Mouse (Mus musculus) urinary bladder, postnatal 4 days (tissue): ENCODE measurements around the gene 1700025F22Rik.
"Not testable (repeated sequence)": the region's sequence is repeated elsewhere in the genome, so short reads cannot be mapped to it uniquely, and the experiment has no call there.

Source experiments
- DNase-seq, 2 experiments: peaks; one replicate each; pipeline ENCODE4 v3.0.0; 2021 to 2022; ENCODE audit warnings: low spot score in 2 of 2

1700025F22Rik gene

DNA sequence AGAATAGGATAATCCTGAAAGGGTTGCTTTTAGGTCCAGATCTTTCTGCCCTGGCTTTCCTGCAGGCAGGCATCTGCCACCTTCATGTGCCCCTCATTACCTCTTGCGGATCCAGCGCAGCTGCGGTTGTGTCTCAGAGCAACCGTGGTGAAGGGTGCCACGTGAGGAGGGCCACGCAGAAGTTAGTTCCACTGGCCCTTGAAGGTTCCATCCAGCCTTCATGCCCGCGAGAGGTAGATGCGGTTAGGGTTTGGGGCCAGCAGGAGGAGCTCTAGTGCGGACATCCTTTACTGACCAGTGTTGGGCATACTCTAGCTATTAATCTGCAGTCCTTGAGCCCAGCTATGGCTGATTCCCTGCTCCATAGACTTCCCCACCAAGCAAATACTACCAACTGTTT, at the start of gene 1700025F22Rik:
Gene 1700025F22Rik, minus strand, starts transcription at position 149 of the 400 bp plus-strand sequence.
- no peak for DNase-seq

GRCm38 (mm10) chr19:11196546-11196945, 31.4 kb upstream of the 1700025F22Rik start, which contains the start of gene Ms4a13:
Gene Ms4a13 (minus strand): TSS chr19:11196737.
- no peak for DNase-seq

GRCm38 (mm10) chr19:11192552-11192951, 27.4 kb upstream of the 1700025F22Rik start:
- DNase-seq: no peak

DNA sequence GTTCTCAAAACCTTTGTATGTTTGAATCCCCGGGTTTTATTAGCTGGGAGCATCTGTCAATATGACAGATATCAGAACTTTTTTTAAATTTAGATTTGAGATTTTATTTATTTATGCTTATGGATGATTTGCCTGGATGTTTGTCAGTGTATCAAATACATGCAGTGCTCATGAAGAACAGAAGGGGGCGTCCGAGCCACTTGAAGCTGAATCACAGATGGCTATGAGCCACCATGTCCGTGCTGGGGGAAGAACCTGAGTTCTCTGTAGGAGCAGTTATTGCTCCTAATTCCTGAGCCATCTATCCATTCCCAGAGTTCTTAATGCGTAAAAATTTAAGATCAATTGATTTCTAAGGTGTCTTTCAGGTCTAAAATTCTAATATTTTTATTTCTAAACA, 19.0 kb upstream of the 1700025F22Rik start:
- no peak for DNase-seq

DNA sequence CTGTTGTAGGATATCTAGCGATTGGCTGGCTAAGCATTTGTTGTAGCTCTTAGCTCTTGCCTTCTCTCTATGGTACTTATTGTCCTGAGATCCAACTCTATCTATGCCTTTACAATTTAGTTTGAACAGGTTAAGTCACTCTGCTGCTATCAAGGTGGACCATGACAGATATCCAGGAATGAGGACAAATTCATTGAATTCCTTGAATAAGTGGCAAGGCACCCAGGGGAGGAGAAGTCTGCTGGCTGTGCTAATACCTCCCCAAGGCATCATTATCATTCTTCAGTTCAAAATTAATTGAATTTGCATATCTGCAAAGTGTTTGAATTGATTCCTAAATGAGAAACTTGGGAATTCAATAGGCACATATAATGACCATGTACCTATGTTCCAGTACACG, 12.3 kb upstream of the 1700025F22Rik start:
- DNase-seq: no peak

GRCm38 (mm10) chr19:11157890-11158289, 7.2 kb downstream of the 1700025F22Rik start:
- not testable (repeated sequence) for DNase-seq

DNA sequence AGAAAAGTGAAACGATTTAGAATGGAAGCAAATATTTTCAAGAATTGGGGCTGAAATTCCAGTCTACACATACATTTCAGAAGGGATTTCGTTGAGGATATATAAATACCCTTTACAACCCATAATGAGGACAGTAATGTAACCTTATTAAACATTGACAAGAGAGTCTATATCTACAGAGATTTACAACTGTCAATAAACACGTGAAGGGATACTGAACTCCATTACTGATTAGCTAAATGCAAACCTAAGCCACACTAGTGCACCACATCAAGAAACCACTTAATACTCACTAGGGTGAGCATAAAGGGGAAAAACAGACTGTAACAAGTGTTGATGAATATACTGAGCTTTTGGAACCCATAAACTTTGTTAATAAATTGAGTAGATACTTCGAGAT, 29.8 kb downstream of the 1700025F22Rik start:
- DNase-seq: no peak

DNA sequence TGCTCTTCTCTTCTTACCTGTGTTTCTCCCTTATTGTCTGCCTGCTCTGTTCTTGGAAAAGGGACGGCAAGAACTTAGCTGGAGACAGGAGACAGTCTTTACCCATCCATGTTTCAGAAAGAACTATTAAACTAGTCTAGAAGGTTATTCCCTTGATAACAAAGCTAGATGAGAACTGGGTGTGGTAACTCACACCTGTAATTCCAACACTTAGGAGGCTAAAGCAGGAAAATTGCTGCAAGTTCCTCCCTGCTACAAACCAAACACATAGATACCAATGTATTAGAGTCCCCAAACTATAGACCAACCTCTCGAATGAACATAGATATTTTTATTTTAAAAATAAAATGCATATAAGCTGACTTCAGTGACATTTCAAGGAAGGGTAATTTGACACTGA, 30.3 kb downstream of the 1700025F22Rik start:
- DNase-seq: no peak

DNA sequence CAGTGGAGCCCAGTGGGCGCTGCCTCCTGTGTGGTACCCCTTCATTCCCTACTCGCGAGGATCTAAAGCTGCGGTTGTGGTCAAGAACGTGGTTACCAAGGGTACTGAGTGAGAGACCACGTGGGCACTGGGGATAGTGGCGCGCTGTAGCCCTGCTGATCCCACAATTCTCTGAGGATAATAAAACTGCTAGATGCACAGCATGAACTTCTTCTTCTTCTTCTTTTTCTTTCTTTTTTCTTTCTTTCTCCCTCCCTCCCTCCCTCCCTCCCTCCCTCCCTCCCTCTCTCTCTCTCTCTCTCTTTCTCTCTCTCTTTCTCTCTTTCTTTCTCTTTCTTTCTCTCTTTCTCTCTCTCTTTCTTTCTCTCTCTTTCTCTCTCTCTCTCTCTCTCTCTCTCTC, 34.3 kb downstream of the 1700025F22Rik start, which contains the start of gene 1700017D01Rik:
Gene 1700017D01Rik, minus strand, starts transcription at position 101 of the 400 bp plus-strand sequence.
- not testable (repeated sequence) for DNase-seq

- DNase-seq: no peak
Measured at GRCm38 (mm10) chr19:11129702-11130101, 35.4 kb downstream of the 1700025F22Rik start.

DNA sequence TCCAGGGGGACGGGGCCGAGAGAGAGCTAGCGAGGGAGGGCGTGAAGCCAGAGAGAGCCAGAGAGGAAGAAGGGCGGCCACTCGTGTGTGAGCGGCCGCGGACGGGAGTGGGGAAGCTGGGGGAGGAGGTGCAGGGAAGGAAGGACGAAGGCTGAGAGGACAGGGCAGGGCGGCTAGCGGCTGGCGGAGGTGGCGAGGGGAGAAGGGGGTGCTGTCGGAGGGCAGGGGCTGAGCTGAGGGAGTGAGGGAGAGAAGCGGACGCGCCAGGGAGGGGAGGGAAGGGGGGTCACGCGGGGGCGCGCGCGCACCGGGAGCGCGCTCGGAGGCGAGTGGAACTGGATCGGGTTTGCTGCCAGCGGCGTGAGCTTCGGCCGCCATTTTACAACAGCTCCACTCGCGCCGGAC, 44.1 kb downstream of the 1700025F22Rik start:
- DNase-seq: not testable (repeated sequence)

DNA sequence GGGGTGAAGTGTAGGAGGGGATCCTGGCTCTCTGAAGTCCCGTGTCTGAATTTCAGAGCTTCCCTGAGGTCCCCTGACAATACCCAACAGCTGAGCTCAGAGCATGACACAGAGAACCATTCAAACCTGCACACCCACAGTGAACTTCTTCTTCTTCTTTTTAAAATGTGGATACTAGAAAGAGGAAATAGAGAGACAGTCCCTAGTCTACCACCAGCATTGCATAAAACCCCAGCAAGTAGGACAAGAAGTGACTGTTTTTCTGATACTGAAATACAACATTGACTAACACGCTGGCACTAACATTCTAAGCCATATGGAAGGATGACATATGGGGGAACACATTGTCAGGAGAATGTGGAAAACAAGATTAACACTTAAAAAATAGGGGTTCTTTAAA, 45.8 kb downstream of the 1700025F22Rik start:
- DNase-seq: no peak

GRCm38 (mm10) chr19:11107746-11108145, 57.4 kb downstream of the 1700025F22Rik start:
- no peak for DNase-seq

- DNase-seq: no peak
Measured at GRCm38 (mm10) chr19:11101880-11102279, 63.2 kb downstream of the 1700025F22Rik start.

DNA sequence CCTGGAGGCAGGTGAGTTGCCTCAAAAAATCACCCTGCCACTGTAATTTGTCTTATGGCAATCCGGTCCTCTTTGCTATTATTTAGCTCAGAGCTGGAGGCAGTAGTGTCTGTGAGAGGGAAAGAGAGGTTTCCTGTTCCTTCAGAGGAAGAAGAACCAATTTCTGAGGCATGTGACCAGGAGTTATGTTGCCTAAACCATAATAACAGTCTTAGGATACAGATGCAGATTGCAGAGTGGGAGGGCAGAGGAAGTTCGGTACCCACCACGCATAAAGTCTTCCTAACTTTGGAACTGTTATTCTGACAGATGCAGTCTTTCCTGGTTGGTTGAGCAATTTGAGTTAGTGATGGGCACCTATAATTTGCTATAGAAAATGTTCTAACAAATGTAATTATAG, 66.7 kb downstream of the 1700025F22Rik start:
- DNase-seq: no peak

DNA sequence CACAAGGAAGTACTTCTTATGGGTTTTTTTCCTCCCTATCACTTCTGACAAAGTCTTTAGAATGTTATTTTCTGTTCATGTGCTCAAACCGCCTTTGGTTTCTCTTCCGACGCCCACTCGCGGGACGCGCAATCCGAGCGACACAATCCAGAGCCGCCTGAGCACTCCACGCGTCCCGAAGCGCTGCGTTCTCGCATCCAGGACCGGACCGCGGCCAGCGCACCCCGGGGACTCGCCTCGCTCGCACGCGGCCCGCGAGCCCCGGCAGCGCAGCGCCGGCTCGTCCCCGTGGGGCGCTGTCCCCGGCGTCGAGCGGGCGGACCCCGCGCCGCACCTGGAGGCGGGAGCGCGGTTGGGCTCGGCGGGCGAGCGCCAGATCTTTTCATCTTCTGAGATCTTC, 73.0 kb downstream of the 1700025F22Rik start:
- not testable (repeated sequence) for DNase-seq
